Mouse (Mus musculus): Measurements from ENCODE around the gene Me1.

The Me1 gene

DNA sequence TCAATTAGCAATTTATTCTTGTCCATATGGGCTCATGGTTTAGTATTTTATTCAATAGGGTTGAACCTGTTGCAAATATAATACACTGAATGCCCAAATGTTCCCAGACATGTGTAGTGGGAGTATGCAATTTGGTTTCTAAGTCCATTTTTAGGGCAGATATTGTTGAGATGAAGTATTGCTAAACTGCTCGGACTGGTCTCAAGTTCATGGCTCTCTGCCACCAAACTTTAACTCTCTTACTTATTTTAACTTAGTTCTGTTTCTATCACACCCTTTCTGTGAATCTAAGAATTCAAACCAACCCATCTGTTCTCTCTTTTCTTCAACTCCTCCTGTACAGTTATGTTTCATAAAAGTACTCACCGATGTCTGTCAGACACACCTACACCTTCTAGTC is 35.4 kb downstream of the Me1 start:
- peak; percentile 25 for DNase-seq (ENCODE audit: low read depth, low spot score)

DNA sequence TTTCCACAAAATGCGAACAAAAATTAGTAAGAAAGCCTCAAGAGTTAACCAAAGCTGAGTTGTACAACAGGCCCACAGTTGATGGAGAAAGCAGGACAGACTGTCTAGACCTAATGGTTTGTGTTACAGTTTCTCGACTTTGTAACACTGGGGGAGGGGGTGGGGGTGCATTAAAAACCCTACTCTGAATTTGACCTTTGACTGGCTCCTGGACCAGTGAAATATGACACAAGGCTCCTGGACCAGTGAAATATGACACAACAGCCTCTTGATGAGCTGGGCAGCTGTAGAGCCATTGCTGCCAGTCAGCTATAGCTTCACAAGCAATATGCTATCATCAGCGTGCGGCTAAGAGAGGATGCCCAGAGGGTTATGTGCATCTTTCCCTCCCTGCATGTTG is 37.4 kb downstream of the Me1 start:
- no peak for DNase-seq (ENCODE audit: low read depth, low spot score)

DNA sequence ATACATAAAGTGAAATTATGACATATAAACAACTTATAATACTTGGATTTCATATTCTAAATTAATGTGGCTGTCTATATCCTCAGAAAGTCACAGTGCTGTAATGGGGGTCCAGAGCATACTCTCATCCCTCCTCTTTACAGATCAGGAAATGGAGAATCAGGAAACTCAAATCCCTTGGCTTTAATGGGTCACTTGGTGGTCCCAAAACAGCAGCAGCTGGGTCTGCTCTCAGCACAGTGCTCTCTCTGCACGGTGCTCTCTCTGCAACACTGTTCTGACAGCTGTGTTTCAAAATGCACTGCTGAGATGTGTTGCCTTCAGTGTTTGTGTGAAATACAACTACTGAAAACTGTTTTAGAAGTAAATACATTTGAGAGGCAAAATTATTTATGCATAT is 43.6 kb downstream of the Me1 start:
- DNase-seq (ENCODE audit: low read depth, low spot score) = no peak

DNA sequence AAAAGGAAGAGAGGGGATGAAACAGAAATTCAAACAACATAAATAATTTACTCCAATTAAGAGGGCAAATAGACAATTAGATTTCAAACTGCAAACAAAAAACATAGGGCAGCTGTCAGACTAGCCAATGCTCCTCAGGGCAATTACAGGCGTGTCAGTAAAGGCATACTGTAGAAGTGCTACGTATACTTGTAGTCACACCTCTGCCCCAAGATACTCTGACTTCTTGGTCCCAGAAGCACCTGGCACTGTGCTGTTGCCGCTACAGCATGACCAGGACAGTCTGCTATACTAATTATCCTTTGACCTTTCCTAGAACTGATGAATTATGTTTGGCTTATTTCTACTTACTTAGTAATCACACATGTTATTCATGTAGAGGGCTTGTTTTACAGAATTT is 44.5 kb downstream of the Me1 start:
- DNase-seq (ENCODE audit: low read depth, low spot score) = no peak

DNA sequence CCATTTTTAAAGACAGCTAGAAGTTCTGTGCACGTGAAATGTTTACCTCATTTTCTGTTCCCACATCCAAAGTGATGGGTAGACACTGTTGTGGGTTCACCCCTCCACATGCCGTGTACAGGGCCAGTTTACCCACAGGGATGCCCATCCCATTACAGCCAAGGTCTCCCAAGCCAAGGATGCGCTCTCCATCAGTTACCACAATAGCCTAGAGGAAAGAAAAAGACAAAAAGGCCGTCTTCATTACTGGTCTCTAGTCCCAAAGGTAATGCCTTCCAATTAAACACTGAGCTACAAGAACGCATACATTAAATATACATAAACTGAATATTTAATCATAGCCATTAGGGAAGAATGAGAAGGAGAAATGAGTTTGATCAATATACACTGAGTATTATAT is 44.9 kb downstream of the Me1 start:
- DNase-seq (ENCODE audit: low read depth, low spot score) = no peak

DNA sequence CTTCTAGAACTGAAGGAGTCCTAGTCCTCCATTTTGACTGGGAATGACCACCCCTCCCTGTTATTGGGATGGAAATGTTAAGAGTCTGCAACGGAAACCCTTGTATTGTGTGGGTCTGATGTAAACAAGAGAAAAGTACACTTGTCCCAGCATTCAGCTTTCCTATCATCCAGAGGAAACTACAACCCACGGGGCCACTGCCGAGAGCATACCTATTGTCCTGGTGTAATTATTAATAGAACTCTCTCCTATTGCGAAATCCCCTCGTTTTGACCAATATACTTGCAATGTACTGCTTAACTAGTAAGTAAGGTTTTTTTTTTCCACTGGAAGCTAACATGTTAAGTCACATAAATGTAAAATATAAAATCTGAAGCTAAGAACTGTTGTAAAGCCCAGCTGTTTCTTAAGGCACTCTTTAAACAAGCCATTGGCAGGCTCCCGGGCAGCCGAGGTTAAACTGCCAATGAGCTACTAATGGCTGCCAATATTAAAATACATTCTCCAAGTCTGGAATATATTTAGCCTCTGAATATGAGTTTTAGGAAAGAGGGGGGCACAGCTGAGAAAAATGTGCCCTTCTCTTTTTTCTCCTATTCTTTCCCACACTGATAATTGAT is 47.7 kb downstream of the Me1 start:
- DNase-seq (ENCODE audit: low read depth, low spot score) = no peak

DNA sequence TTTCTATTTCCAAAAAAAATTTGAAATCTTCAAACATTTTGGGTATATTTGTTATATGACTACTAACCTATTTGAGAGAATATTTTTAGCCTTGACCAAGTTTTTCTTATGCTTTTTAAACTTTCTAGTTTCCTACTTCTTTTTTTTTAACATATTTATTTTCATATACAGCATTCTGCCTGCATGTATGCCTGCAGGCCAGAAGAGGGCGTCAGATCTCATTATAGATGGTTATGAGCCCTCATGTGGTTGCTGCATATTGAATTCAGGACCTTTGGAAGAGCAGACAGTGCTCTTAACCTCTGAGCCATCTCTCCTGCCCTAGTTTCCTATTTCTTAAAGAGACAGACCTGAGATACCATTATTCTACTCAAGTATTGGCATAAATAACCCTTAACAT is 48.9 kb downstream of the Me1 start:
- DNase-seq (ENCODE audit: low read depth, low spot score) = no peak

DNA sequence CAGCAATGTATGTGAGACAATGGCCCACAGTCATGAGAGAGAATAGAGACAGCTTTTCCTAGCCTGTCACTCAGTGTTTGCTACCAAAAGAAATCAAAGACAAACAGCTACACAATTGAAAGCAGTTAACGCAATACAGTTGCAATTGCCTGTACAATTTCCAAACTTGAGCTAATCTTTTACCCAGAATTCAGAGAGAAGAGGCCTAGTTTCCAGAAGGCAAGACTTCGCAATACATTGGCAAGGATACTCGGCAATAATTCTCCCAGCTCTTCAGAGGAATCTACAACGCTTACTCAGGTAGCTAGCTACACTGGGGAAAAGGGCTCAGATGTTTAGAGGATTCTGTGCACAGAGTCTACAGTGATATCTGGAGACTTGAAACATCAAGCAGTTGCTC is 52.3 kb downstream of the Me1 start:
- no peak for DNase-seq (ENCODE audit: low read depth, low spot score)

DNA sequence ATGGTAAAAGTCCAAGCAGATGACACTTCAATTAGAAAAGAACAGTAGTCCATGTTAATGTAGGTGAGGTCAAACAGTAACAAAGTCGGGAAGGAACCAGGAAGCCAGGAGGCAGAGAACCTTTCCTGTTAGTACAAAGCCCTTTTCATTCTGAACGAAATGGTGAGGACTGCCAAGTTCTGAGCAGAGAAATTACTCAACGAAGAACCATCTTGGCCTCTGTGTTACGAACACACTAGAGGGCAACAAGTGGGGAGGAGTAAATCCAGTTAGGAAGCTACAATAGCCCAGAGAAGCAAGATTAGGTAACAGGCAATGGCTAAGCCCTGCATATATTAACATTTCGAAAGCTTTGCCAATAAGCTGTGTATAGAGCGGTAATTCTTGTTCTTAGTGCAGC is 57.0 kb downstream of the Me1 start:
- no peak for DNase-seq (ENCODE audit: low read depth, low spot score)

DNA sequence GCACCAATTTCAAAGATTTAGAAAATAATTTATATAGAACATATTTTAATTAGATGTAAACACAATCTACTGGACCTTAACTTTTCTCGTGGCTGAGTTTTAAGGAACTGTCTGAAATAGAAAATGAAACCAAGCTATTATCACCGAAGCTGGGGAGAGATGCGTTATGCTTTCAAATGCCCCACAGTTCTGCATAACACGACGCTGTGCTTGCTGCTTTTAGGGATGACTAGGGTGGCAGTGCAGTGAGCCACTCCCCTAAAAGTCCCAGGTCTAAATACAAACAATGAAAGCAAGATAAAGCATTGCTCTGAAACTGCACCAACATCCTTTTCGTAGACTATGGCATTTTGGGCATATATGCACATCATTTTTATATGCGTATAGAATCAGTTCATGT is 64.6 kb downstream of the Me1 start:
- DNase-seq (ENCODE audit: low read depth, low spot score) = no peak

DNA sequence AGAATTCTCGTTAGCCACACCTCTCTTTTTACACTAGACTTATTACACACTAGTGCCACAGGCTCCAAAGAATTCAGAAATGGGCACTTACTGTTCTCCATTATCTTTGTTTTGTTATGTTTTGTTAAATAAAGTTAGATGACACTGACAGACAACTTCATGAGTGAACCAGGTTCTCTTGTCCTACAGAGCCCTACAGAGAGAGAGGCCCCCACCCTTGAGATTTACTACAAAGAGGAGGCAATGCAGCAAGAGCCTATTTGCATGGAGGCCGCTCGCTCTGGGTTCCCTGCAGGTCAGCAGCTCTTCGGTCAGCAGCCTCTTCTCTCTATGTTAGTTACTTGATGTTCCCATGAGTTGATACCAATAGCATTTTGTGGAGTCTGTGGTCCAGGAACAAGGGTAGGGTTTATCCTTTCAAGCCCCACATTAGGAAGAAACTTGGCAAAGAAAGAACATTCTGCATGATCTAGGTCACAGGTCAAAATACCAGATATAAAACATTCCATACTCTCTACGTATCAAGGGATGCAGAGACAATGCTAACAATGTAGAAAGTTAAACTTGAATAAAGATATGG is 65.3 kb downstream of the Me1 start:
- DNase-seq (ENCODE audit: low read depth, low spot score) = no peak

DNA sequence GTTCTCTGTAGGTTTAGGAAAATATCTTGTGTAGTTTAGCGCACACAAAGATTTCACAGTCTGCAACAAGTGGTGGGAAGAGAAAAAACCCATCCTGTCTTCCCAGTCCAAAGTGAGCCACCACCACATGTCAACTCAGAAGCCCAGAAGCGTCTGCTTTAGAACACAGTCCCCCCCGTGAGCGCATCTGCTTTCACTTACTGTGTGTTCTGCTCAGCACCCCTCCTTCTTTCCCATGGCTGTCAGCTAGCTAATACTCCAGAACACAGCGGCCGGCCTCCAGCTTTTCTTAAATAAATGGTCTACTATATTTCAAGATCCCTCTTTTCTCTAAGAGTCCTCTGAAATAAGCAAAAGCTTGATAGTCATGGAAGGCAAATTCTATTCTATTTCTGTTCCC is 66.4 kb downstream of the Me1 start:
- DNase-seq (ENCODE audit: low read depth, low spot score) = peak; percentile 39

DNA sequence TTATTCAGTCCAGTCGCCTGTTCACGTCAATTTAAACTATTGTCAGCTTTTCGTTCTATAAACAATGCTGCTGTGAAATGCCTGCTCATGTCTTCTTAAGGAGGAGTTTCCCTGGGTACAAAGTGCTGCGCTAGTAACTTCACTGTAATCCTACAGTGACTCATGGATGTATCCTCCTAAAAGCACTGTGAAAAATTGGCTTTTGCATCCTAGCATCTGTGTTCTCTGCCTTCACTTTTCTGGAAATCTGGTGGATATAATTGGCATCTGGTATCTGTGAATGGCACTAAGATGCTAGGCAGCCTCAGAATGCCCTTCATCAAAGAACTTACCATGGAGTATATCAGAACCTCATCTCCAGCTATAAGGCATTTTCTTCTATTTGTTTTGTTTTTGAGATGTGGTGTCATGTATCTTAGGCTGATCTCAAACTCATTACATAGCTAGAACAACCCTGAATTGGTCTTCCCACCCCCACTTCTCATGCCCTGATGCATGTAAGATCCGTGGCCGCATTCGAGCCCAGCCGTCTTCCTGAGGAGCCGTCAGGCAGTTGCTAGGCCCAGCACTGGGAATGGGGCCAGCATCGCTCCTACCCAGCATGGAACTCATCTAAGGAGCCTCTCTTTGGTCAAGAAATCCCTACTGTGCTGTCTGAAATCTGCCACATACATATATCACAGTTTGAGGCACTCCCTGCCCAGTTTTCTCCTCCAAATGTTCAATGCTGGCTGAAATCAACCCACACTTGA is 67.8 kb downstream of the Me1 start:
- DNase-seq (ENCODE audit: low read depth, low spot score) = peak; percentile 86

DNA sequence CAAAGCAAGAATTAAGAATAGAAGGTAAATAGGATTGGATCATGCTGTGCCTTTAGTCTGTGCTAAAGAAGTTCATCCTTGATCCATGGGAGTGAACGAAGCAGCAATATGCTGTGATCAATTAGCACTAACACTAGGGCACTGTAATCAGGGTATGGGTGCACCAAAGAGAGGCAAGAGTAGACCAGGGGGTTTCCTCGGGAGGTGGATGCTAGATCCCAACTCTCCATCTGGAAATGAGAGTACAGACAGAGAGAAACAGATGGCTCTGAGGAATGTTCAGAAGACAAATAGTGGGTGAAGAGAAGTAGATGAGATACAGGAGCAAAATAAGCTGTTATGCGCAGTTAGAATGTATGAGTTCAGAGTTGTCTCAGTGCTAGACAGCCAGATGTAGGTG is 68.8 kb downstream of the Me1 start:
- peak; percentile 79 for DNase-seq (ENCODE audit: low read depth, low spot score)

DNA sequence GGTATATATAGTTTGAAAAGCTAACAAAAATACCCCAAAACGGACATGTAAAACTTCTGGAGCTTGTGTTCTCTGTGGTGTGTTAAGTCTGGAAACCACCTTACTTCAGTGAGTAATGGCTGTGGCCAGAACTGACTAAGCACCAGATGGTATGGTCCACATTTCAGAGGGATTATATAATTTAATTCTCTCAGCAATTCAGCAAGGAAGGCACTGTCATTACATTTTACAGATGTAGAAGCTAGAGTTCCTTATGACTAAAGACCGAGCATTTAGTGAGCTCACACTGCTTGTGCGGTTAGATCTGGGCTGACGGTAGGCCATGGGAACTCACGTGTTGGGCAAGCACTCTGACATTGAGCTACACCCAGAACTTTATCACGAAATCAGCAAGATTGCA is 71.0 kb downstream of the Me1 start:
- peak; percentile 75 for DNase-seq (ENCODE audit: low read depth, low spot score)

DNA sequence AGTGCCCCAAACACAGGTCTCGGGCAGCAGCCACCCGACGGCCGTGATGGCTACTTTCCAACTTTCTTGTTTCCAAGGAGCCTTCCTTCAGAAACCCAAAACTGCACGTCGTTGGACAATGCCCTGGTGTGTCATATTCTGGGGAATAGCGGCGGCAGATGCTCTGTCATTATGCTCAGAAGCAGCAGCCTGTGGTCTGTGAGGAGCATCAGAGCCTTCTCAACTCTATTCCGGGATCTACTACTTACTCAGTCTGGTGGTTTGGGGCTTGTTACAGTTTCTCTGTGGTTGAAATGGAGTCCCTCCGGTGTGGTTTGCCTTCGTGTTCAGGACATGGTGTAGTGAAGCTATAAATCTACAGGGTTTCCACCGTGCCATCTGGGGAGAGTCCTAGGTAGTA is 71.7 kb downstream of the Me1 start:
- no peak for DNase-seq (ENCODE audit: low read depth, low spot score)

DNA sequence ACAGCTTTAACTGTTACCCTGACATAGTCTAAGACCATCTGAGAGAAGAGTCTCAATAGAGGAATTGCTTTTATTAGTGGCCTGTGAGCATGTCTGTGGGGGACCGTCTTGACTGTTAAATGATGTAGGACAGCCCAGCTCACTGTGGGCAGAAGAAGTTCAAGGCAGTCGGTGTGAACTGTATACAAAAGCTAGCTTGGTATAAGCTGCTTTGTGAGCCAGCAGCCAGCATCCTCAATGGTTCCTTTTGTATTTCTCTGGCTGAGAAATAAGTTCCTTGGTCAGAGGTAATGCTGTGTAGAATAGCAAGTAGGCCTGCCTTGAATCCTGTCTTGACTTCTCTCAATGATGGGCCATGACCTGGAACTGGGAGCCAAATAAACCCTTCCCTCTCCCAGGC is 73.7 kb downstream of the Me1 start:
- no peak for DNase-seq (ENCODE audit: low read depth, low spot score)

DNA sequence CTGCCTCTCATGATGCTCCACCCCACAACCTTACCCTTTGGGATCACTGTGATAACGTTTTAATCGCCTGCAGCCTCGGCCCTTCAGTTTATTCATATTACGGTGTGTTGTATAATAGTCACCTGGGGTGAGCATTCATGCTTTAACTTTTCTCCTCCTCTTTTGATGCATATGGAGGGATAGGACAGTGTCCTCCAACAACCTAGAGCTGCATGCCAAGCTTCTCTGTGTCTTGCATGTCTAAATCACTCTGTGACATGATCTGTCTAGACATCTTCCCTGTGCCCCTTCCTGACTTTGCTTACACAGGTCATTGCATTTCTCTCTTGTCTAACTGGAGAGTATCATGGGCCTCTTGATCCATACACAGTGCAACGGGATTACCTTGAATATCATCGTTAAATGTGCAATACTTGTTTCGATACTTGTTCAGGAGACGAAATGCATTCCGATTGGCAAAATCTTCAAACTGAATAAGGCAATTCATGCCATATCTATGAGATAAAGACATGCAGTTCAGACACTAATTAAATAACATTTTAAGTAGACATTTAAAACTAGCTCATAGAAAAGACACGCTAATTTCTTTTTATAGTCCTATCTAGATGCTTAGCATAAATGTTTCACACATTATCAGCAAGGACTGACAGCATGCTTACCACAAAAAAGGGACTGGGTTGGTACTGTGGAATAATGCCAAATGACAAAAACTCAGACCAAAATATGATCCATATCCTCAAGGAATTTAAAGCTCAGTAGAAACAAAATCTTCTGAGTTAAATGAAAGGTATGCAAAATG is 76.2 kb downstream of the Me1 start:
- no peak for DNase-seq (ENCODE audit: low read depth, low spot score)

DNA sequence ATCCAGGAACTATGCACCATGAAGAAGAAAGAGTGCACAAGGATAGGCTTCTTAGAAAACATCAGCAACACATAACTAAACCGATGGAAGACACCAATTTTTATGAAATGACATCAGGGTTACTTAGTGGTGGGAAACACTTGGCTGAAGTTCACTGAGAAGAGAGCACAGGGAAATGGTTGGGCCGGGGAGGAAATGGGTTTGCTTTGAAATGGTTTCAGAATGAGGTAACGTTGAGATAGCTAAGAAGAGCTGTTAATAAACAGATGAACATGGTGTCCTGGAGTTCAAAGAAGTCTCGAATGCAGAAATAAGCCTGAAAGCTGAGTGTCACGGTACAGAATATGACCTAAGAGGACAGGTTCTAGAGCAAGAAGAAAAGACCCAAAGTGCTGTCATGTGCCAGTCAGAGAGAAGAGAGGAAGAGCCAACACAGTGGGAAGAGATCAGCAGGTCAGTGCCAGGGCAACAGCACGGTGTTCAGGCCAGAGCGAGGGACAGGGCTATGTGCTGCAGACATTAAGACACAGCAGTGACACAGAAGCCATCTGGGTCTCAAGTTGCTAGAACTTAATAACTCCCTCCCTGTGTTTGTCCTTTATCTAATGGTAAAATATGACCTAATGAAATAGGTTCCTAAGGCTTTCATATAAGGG is 77.8 kb downstream of the Me1 start:
- DNase-seq (ENCODE audit: low read depth, low spot score) = no peak

DNA sequence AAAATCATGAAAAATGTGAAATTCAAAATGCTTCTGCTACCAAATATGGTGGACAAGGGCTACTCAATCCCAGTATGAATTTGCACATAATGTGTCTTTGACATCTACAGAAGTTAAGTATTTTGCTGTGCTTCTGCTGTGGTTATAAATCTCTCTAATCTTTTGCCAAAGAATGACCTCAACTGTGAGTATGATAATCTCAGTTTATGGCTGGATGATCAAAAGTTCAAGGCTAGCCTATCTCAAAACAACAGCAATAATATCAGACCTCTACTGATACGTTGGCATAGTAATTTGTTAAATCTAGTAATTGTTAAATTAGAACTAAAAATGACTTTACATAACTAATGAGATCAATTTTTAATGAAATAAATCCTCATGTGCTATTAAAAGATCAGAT is 80.0 kb downstream of the Me1 start:
- no peak for DNase-seq (ENCODE audit: low read depth, low spot score)

DNA sequence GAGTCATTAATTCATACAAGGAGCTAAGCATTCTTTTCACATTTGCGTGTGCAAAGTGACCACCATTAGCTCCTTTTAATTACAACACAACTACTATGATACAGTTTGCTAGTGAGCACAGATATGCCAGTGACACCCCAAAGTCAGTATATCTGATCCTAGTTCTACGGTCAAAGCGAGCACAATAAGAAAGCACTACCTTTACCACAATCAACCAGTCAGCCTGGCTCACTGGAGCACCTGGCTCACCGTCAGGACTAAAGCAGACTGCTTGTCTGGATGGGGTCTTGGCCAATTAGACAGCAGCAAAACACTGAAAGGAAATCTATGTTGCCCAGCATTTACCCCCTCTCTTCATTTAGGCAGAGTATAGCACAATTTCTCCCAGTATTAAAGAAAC is 83.7 kb downstream of the Me1 start:
- DNase-seq (ENCODE audit: low read depth, low spot score) = no peak

DNA sequence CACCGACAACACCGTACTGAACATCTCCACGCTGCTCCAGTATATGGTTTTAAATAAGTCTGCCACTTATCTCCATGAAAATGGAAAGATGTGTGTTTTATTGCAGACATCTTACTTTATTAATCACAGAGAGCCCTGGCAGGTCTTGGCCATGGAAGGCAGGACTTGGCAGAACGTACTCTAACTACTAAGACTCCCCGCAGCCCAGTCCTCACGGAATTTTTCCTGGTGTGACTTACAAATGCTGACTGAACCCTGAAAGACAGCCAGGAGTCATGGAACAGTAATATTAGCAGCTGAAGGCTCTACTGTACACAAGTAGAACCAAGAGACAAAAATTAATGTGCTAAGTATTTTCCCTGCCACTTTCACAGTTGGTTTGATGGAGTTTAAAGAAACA is 90.0 kb downstream of the Me1 start:
- DNase-seq (ENCODE audit: low read depth, low spot score) = no peak
